Mouse (Mus musculus): ENCODE results near the gene 4632433K11Rik. TPM values are rescaled to one million over a fixed set of nuclear protein-coding genes. Genes with fewer than 3 reads are reported as not detected.
"Not testable (repeated sequence)": the region's sequence is repeated elsewhere in the genome, so short reads cannot be mapped to it uniquely, and the experiment has no call there.

4632433K11Rik gene
- polyA plus RNA-seq, 1 experiment from 2014 or later: not detected

- ATAC-seq (replicated peaks; ENCODE audit: low FRiP score): no peak
- H3K9me3 ChIP-seq (ENCODE audit: control insufficient read depth, low read length): no peaks in the 10 kb centered on the region
- peaks cover 6% of the 10 kb centered on the region; the same call in 1 of the 2 replicates for H3K36me3 ChIP-seq (ENCODE audit: control insufficient read depth, insufficient read depth, low read length)
- no peak for DNase-seq (ENCODE audit: low spot score)
- no peak overlapping the region for H3K9ac ChIP-seq (ENCODE audit: low read length)
- no peak overlapping the region for H3K27ac ChIP-seq (ENCODE audit: low read depth, low read length)
- H3K4me1 ChIP-seq (replicated peaks; ENCODE audit: control insufficient read depth, insufficient read depth, low read length): peaks cover 6% of the 10 kb centered on the region
- H3K4me2 ChIP-seq (ENCODE audit: low read depth, low read length, severe bottlenecking): no peak overlapping the region
- no peaks in the 10 kb centered on the region for H3K27me3 ChIP-seq (ENCODE audit: control insufficient read depth, insufficient read depth, low read length)
- WGBS: 94% methylated on average over 2 of the region's 2 CpGs
- H3K4me3 ChIP-seq (ENCODE audit: low read depth, low read length): no peak overlapping the region
Observed at GRCm38 (mm10) chr7:5016920-5017319, 17.0 kb upstream of the 4632433K11Rik start.

DNA sequence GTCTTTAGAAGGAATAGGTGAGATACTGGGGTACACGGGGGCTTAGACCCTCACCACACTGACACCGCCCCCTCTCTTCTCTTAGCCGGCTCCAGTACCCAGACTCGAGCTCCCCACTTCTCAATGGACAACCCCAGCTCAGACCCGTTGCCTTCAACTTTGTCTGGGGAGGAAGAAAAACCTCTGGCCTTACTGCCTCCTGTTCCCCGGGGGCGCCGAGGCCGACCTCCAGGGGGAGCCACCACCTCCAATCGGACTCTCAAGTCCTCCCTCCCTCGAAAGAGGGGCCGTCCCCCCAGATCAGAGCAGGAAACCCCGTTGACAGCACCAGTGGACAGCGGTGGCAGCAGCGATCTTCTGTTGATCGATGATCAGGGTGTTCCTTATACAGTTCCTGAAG, 16.6 kb upstream of the 4632433K11Rik start:
- no peak overlapping the region for H3K4me2 ChIP-seq (ENCODE audit: low read depth, low read length, severe bottlenecking)
- H3K4me3 ChIP-seq (ENCODE audit: low read depth, low read length): no peak overlapping the region

DNA sequence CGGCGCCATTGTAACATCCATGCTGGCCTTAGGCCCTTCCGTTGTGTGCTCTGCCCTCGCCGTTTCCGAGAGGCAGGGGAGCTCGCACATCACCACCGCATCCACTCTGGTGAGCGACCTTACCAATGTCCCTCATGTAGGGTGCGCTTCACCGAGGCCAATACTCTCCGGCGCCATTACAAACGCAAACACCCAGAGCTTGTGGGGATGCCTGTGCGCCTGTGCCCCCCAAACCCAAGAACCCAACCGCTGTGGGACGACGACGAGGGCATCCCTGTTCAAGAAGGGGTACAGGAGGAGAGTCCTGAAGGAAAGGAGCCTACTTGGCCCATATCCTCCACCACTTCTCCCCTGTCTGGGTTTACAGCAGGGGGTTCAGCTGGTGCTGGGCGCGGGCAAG, 16.0 kb upstream of the 4632433K11Rik start:
- H3K27me3 ChIP-seq (ENCODE audit: control insufficient read depth, insufficient read depth, low read length): no peaks in the 10 kb centered on the region
- no peak for DNase-seq (ENCODE audit: low spot score)
- WGBS: 94% methylated on average over 21 of the region's 21 CpGs
- no peak overlapping the region for H3K4me2 ChIP-seq (ENCODE audit: low read depth, low read length, severe bottlenecking)
- H3K4me3 ChIP-seq (ENCODE audit: low read depth, low read length): no peak overlapping the region
- peaks cover 6% of the 10 kb centered on the region for H3K4me1 ChIP-seq (replicated peaks; ENCODE audit: control insufficient read depth, insufficient read depth, low read length)
- H3K9me3 ChIP-seq (ENCODE audit: control insufficient read depth, low read length): no peaks in the 10 kb centered on the region
- no peak overlapping the region for H3K9ac ChIP-seq (ENCODE audit: low read length)
- no peak for ATAC-seq (replicated peaks; ENCODE audit: low FRiP score)
- no peaks in the 10 kb centered on the region; the same call in 1 of the 2 replicates for H3K36me3 ChIP-seq (ENCODE audit: control insufficient read depth, insufficient read depth, low read length)
- H3K27ac ChIP-seq (ENCODE audit: low read depth, low read length): no peak overlapping the region

More for the DNA sequence above, 16.6 kb upstream of the 4632433K11Rik start:
- ATAC-seq (replicated peaks; ENCODE audit: low FRiP score) (no peak), DNase-seq (ENCODE audit: low spot score) (no peak)
- Histone ChIP-seq H3K4me1 (replicated peaks; ENCODE audit: control insufficient read depth, insufficient read depth, low read length) (peaks cover 6% of the 10 kb centered on the region), H3K9me3 (ENCODE audit: control insufficient read depth, low read length) (no peaks in the 10 kb centered on the region), H3K27ac (ENCODE audit: low read depth, low read length) (no peak overlapping the region), H3K9ac (ENCODE audit: low read length) (no peak overlapping the region), H3K27me3 (ENCODE audit: control insufficient read depth, insufficient read depth, low read length) (no peaks in the 10 kb centered on the region), H3K36me3 (ENCODE audit: control insufficient read depth, insufficient read depth, low read length) (peaks cover 3% of the 10 kb centered on the region; the same call in 1 of the 2 replicates)
- WGBS: 91% methylated on average over 16 of the region's 16 CpGs

- Histone ChIP-seq H3K27ac (ENCODE audit: low read depth, low read length) (peak overlapping the region; percentile 90), H3K4me3 (ENCODE audit: low read depth, low read length) (peak overlapping the region; percentile 86), H3K4me2 (ENCODE audit: low read depth, low read length, severe bottlenecking) (peak overlapping the region; percentile 68), H3K9ac (ENCODE audit: low read length) (peak overlapping the region; percentile 95)
- not testable (repeated sequence) for H3K36me3 ChIP-seq (ENCODE audit: control insufficient read depth, insufficient read depth, low read length); ATAC-seq (replicated peaks; ENCODE audit: low FRiP score); H3K4me1 ChIP-seq (replicated peaks; ENCODE audit: control insufficient read depth, insufficient read depth, low read length); DNase-seq (ENCODE audit: low spot score); H3K9me3 ChIP-seq (ENCODE audit: control insufficient read depth, low read length); H3K27me3 ChIP-seq (ENCODE audit: control insufficient read depth, insufficient read depth, low read length)
- 30% methylated on average over 8 of the region's 8 CpGs for WGBS
Observed at GRCm38 (mm10) chr7:5019576-5019975, 14.3 kb upstream of the 4632433K11Rik start.

DNA sequence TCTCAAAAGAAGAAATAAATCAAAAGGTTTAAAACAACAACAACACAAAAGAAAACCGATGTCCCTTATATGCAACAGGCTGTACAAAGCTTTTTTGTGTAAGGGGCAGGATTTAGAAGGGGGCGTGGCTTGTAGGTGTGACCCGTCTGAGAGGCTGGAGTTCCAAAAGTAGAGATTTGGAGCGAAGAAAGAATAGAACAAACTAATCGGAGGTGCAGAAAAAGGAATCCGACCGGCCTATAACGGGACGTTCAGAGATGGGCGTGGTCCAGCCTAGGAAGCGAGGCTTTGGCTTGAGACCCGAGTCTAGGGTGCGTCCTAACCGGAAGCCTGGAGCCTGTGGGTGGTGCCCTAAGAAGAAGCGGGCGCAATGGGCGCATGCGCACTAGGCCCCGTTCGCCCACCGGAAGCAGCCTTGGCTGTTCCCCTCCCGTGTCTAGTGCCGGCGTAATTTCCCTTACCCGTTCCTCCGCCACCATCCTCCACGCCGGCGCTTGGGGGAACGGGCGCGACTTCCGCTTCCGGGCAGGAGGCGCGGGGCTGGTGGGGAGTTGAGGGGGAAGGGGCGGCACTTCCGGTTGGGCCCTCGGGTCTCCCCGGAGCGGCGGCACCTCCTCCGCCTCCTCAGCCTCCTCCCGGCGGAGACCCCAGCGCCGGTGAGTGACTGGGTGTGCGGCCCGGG, 13.8 kb upstream of the 4632433K11Rik start, which contains the start of the genes Zfp865 and Ccdc106:
Zfp865 (plus strand) TSS at position 377 of the 682 bp plus-strand sequence.
Ccdc106 (plus strand) TSS at position 554 of the 682 bp plus-strand sequence.
- no peaks in the 10 kb centered on the region; the same call in 1 of the 2 replicates for H3K36me3 ChIP-seq (ENCODE audit: control insufficient read depth, insufficient read depth, low read length)

GRCm38 (mm10) chr7:5020685-5021084, 13.2 kb upstream of the 4632433K11Rik start:
- H3K36me3 ChIP-seq (ENCODE audit: control insufficient read depth, insufficient read depth, low read length): no peaks in the 10 kb centered on the region; the same call in 1 of the 2 replicates
- H3K4me1 ChIP-seq (replicated peaks; ENCODE audit: control insufficient read depth, insufficient read depth, low read length): peaks cover 3% of the 10 kb centered on the region; the same call in 1 of the 2 replicates
- no peaks in the 10 kb centered on the region for H3K27me3 ChIP-seq (ENCODE audit: control insufficient read depth, insufficient read depth, low read length)
- H3K27ac ChIP-seq (ENCODE audit: low read depth, low read length): peak overlapping the region; percentile 90
- under 1% methylated on average over 9 of the region's 15 CpGs for WGBS
- no peak; the same call in 1 of the 2 replicates for ATAC-seq (replicated peaks; ENCODE audit: low FRiP score)
- H3K9me3 ChIP-seq (ENCODE audit: control insufficient read depth, low read length): no peaks in the 10 kb centered on the region
- peak overlapping the region; percentile 68 for H3K4me2 ChIP-seq (ENCODE audit: low read depth, low read length, severe bottlenecking)
- H3K9ac ChIP-seq (ENCODE audit: low read length): peak overlapping the region; percentile 95
- DNase-seq (ENCODE audit: low spot score): no peak
- peak overlapping the region; percentile 86 for H3K4me3 ChIP-seq (ENCODE audit: low read depth, low read length)

More for the DNA sequence above, 13.8 kb upstream of the 4632433K11Rik start, which contains the start of the genes Zfp865 and Ccdc106:
- no peaks in the 10 kb centered on the region for H3K27me3 ChIP-seq (ENCODE audit: control insufficient read depth, insufficient read depth, low read length)
- peak within 1 kb of the TSS; percentile 95 for H3K9ac ChIP-seq (ENCODE audit: low read length)
- H3K27ac ChIP-seq (ENCODE audit: low read depth, low read length): peak within 1 kb of the TSS; percentile 90
- peaks cover 3% of the 10 kb centered on the region; the same call in 1 of the 2 replicates for H3K4me1 ChIP-seq (replicated peaks; ENCODE audit: control insufficient read depth, insufficient read depth, low read length)
- peak within 1 kb of the TSS; percentile 86 for H3K4me3 ChIP-seq (ENCODE audit: low read depth, low read length)
- DNase-seq (ENCODE audit: low spot score) (peak; percentile 99), ATAC-seq (replicated peaks; ENCODE audit: low FRiP score) (peak; percentile 89)
- H3K9me3 ChIP-seq (ENCODE audit: control insufficient read depth, low read length): no peaks in the 10 kb centered on the region
- WGBS: under 1% methylated on average over 47 of the region's 49 CpGs
- peak within 1 kb of the TSS; percentile 68 for H3K4me2 ChIP-seq (ENCODE audit: low read depth, low read length, severe bottlenecking)

DNA sequence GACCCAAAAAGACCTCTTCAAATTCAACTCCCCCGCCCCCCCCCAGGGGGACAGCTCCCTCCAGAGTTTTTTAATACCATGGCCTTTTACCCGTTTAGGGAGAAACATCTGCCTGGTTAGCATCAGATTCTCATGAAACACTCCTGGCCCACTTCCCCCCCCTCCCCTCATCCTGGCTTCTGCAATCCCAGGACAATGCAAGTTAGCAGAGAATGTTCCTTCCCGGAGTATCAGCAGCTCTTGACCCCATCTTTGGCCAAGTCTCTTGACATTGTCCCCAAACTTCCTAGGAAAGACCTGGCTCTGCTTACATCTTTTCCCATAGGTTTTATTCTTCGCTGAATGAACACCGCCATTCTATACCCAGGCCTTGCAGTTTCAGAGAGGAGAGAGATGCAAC, 12.7 kb upstream of the 4632433K11Rik start:
- peak overlapping the region; percentile 95 for H3K9ac ChIP-seq (ENCODE audit: low read length)
- H3K4me1 ChIP-seq (replicated peaks; ENCODE audit: control insufficient read depth, insufficient read depth, low read length): peaks cover 3% of the 10 kb centered on the region; the same call in 1 of the 2 replicates
- H3K36me3 ChIP-seq (ENCODE audit: control insufficient read depth, insufficient read depth, low read length): no peaks in the 10 kb centered on the region; the same call in 1 of the 2 replicates
- 56% methylated on average over 5 of the region's 5 CpGs for whole genome bisulfite sequencing
- H3K4me2 ChIP-seq (ENCODE audit: low read depth, low read length, severe bottlenecking): peak overlapping the region; percentile 68
- 0 out of 2 replicates have a peak overlapping the region, but pooled peaks have one; percentile 90 for H3K27ac ChIP-seq (ENCODE audit: low read depth, low read length)
- ATAC-seq (replicated peaks; ENCODE audit: low FRiP score) (no peak), DNase-seq (ENCODE audit: low spot score) (no peak)
- H3K27me3 ChIP-seq (ENCODE audit: control insufficient read depth, insufficient read depth, low read length): no peaks in the 10 kb centered on the region
- peak overlapping the region; percentile 86 for H3K4me3 ChIP-seq (ENCODE audit: low read depth, low read length)
- no peaks in the 10 kb centered on the region for H3K9me3 ChIP-seq (ENCODE audit: control insufficient read depth, low read length)

DNA sequence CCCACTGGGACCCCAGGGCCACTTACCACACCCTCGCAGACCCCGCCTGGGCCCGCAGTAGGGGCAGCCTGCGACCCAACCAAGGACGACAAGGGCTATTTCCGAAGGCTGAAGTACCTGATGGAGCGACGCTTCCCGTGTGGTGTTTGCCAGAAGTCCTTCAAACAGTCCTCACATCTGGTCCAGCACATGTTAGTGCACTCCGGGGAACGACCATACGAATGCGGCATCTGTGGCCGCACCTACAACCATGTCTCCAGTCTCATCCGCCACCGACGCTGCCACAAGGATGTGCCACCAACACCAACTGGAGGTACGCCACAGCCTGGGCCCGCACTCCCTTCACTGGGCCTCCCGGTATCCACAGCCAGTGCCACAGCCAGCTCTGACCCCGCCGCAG, 4.4 kb upstream of the 4632433K11Rik start:
- H3K4me3 ChIP-seq (ENCODE audit: low read depth, low read length): no peak overlapping the region
- no peaks in the 10 kb centered on the region for H3K4me1 ChIP-seq (replicated peaks; ENCODE audit: control insufficient read depth, insufficient read depth, low read length)
- H3K27ac ChIP-seq (ENCODE audit: low read depth, low read length): no peak overlapping the region
- H3K9me3 ChIP-seq (ENCODE audit: control insufficient read depth, low read length): peaks cover 29% of the 10 kb centered on the region
- WGBS: 98% methylated on average over 22 of the region's 22 CpGs
- H3K4me2 ChIP-seq (ENCODE audit: low read depth, low read length, severe bottlenecking): no peak overlapping the region
- no peak for DNase-seq (ENCODE audit: low spot score)
- H3K9ac ChIP-seq (ENCODE audit: low read length): no peak overlapping the region
- peaks cover 46% of the 10 kb centered on the region for H3K36me3 ChIP-seq (ENCODE audit: control insufficient read depth, insufficient read depth, low read length)
- H3K27me3 ChIP-seq (ENCODE audit: control insufficient read depth, insufficient read depth, low read length): no peaks in the 10 kb centered on the region
- ATAC-seq (replicated peaks; ENCODE audit: low FRiP score): no peak

Data from forebrain, embryonic 11.5 days (tissue).